Mouse (Mus musculus) left cerebral cortex, adult 8-10 months (tissue): ENCODE measurements at regions not wholly inside any gene's neighbourhood (a gene's known extent, or its start where the extent isn't known, plus 50 kb on each side); places are given as distances from the start of the nearest gene placed in this dataset.

Experiments
- DNase-seq, 2 experiments: peaks; one replicate each; pipeline ENCODE4 v3.0.0; 2022; ENCODE audit warnings: low spot score in 2 of 2

DNA sequence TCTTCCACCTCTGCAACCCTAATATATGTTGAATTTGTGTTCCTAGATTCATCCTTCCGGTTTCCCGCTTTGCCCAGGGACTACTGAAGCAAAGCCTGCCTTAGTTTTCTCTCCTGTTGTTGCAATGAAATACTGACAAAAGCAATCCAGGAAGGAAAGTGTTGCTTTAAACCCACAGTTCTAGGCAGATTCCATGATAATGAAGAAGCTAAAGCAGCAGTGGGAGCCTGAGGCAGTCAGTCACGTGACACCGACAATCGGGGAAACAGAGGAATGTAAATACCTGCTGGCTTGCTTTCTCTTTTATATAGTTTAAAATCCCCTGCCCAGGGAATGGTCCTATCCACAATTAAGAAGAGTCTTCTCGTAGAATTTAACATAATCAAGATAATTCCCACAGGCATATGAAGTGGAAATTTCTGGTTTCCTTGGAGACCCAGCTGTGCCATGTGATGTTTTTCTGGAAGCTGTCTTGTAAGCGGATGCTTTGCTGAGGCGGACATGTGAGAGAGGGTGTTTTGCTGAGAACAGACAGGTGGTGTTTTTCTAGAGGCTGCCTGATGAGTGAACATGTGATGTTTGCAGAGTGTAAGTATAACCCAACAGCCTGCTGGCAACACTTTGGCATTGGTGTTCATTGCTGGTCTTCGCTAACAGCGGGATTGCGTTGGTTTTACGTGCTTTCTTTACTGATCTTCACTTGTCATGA is 398.0 kb downstream of the Prim2 start:
- DNase-seq, result peak; percentile 6 to 58

- DNase-seq, result no peak
These were observed 400.4 kb downstream of the Prim2 start for GRCm38 (mm10) chr1:33269162-33269561.

DNA sequence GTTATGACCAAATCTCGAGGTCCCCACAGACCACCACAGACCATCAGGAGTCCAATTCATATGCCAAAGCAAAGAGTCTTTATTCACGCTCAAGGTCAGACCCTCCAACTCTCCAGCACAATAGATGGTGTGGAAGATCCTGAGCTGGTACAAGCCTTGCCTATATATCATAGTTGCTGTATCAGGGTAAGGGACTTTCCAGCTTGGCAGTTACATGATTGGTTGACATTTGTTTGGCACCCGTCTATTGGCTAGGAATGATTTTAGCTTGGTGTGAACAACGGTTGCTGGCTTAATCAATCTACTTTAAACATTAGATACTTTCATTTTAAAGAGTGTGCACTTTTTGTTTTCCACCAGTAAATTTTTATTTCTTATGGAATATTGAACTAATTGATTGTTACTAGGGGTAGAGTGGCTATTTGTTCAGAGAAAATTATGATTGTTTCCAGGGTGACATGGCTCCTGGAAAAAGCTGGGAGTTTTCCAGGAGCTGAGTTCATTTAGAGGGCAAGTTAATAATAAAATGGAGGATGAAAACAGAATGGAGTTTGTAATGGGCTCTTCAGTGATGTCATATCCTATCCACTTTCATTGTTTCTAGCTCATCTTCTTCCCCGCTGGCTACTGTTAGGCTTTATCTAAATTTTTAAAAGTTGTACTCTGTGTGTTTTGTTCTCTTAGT is 403.7 kb downstream of the Prim2 start:
- no peak for DNase-seq

DNA sequence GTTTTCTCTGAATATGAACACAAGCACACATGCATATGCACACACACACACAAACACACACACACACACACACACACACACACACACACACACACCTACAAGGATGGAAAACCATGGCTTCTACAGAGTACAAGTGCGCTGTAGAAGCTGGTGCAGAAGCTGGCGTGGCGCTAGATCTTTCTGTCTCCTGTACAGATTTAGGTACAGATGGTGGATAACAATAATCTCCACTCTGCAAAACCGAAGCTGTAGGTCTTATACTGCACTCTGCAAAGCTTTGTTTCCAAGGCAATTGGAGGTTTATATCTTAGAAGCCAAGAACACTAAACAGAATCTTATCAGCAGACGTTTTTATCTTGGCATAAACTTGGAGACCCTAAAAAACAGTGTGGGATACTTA is 420.1 kb downstream of the Prim2 start:
- no peak for DNase-seq

DNA sequence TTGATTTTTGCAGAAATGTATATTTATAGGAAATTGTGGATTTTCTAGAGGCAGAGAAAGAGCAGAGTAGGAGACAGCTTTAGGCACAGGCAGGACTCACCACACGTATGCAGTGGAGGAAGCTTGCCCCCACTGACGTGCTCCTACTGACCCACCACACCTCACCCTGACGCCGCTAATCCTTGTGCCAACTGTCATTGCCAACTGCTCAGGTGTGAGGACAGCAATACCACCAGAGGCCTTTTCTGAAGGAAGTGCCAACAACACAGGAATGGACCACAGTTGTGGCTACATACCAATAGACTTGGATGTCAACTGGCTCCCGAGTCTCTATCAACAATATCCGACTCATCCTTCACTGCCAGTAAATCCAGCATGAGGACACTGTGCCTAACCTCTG is 422.5 kb downstream of the Prim2 start:
- no peak for DNase-seq

DNA sequence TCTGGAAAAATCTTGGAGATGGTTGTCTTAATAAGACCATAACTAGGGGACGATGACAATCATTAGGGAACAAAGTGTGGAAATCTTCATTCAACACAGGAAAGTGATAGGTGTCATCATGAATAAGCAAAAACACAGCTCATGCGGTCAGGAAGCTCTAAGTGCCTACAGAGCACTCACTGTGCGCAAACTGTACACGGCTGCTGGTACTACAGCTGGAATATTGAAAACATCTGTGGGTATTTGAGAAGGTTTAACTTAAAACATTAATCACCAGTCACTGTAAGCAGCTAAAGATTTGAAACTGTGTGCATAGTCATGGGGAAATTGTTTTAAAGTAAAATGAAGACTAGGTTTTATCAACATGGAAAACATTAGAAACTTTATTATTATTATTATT is 424.4 kb downstream of the Prim2 start:
- DNase-seq, result no peak

GRCm38 (mm10) chr1:33244691-33245090 is 424.9 kb downstream of the Prim2 start:
- no peak for DNase-seq

GRCm38 (mm10) chr1:33222997-33223396 is 446.6 kb downstream of the Prim2 start:
- no peak for DNase-seq

- peak in 1 of 2 experiments; percentile 9 for DNase-seq
These were observed 454.8 kb downstream of the Prim2 start for GRCm38 (mm10) chr1:33214815-33215214.

DNA sequence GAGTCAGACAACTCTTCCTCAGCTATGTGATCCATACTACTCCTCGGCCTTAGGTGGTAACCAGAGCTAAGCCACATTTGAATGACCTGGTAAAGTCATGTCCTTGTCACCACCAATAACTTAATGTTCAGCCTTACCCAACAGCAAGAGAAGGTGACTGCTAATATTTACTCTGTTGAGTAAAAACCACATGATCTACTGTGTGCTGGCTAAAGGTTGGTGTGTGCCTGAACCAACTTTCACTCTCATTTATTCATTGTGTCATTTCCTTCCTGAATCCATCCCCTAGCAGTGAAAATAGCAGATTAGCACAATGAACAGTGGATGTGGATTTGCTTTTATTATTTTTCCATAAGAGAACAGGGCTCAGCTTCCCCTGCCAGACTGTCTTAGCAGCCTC is 455.2 kb downstream of the Prim2 start:
- DNase-seq, result no peak

DNA sequence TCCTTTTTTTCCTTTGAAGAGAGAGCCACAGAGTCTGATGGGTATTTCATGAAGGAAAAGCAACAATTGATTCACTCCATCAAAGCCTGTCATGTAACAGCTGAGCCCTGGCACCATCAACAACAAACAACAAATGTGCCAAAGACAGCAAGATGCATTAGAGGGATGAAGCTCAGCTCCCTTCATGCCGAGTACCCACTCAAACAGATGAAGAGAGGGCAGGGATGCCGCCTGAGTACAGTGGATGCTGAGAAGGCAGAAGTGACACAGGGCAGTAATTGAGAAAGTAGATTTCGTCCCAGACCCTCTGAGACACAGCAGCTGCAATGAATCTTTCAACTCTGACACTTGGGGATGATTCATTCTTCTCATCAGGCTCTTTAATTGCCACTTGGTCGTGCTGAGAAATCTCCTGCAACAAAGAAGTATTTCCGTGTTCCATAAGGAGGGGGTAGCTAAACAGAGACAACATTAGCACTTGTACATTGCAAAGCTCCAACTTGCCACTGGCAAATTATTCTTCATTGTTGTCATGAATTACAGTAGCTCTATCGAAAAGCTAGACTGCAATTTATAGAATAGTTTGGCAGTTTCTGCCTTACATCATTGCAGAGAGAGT is 467.9 kb downstream of the Prim2 start:
- no peak for DNase-seq

DNA sequence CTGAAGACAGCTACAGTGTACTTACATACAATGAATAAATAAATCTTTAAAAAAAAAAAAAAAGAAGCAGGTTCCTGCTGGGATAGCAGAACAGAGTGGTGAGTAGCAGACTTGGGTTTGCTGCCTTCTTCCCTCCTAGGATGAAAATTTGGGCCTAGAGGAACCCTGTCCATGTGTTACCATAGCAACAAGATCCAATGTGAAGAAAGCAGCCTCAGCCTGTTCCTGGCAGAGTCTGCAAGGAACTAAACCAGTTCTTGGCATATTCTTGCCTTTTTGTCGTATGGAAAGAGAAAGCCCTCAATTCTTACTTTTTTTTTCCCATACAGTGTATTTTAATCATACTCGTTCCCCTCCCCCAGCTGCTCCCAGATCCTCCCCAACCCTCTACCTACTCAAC is 474.5 kb downstream of the Prim2 start:
- DNase-seq, result peak in 1 of 2 experiments; percentile 34

- peak; percentile 13 to 30 for DNase-seq
These were observed 494.8 kb downstream of the Prim2 start for GRCm38 (mm10) chr1:33174646-33175435.

- DNase-seq, result no peak
These were observed 532.6 kb downstream of the Prim2 start for GRCm38 (mm10) chr1:33136991-33137390.

GRCm38 (mm10) chr1:33130351-33130750 is 539.2 kb downstream of the Prim2 start:
- DNase-seq, result no peak

GRCm38 (mm10) chr1:33125062-33125461 is 544.5 kb downstream of the Prim2 start:
- no peak for DNase-seq

DNA sequence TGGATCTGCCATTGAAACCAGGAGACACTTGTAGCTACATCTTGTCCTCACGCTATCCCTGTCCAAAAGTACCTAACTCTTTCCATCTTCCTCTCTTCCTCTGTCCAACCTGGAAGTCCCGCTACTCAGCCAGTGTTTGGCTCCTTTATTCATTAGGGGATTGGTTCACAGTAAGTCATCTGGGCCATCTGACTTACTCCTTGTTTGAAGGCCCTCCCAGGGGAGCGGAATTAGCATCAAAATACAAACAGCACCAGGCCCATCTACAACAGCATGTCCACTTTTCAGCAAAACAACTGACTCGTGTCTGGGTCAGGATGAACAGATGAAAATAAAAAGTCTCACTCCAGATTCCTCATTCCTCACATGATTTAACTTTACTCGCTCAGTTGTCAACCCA is 559.2 kb upstream of the Gm5415 start:
- DNase-seq, result no peak

GRCm38 (mm10) chr1:33104296-33104695 is 557.2 kb upstream of the Gm5415 start:
- DNase-seq, result no peak

DNA sequence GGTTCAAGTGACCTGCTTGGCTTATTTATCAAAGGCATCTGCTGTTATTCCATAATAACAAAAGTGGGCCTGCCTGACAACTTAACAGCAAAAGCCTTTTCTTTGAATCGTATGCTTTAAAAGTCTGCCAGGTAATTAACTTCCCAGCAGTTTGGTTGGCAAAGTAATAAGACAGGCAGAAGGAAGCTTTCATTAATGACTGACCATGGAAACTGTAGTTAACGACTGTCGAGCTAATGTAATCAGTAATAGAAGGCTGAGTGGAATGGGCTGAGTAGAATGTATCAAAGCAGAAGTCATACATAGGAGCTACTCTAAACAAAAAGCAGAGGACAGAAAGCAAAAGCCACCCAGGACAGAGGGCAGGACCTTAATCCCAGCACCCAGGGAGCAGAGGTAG is 551.0 kb upstream of the Gm5415 start:
- DNase-seq, result no peak

GRCm38 (mm10) chr1:33096851-33097250 is 549.8 kb upstream of the Gm5415 start:
- DNase-seq, result no peak

DNA sequence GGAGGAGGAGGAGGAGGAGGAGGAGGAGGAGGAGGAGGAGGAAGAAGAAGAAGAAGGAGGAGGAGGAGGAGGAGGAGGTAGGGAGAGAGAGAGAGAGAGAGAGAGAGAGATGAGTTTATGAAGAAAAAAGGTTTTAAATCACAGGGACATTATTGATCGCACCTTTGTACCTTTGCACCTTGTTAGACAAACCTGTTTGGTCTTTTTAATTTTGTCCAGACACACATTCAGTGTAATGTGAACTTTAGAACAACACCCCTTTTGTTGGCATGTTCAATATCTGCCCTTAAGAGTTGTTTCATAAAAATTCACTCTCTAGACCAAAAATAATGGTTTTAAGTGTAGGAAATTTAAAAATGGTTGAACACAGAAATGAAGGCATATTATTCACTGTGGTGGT is 527.5 kb upstream of the Gm5415 start:
- no peak for DNase-seq

DNA sequence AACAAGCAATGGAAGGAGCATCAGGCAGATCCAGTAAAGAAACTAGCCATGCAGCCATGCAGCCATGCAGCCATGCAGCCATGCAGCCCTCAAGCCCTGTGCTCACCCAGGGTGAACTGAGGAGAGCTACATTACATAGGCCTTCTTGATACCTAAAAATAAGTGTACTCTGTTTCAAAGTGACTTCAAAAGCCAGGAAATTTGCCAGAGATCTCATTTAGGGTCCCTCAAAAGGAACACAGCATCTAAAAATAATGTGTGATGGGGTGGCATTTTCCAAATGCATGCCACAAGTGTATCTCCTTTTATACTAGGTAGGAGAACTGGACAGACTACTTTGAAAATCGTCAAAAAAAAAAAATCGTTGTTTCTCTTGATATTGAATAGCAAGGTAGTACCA is 510.9 kb upstream of the Gm5415 start:
- no peak for DNase-seq
